Mouse (Mus musculus) layer of hippocampus, postnatal 36 days (tissue): ENCODE data around the gene Gpr152. TPM values are rescaled to one million over a fixed set of nuclear protein-coding genes. Genes with fewer than 3 reads are reported as not detected.
A peak's percentile ranks its signal among the peaks of the same experiment; 100 is the strongest.

ENCODE experiments used
- DNase-seq, 2 experiments: peaks; one replicate each; pipeline ENCODE4 v3.0.0; 2022
- total RNA-seq, 2 experiments: library from RNA; stranded (reverse); gene quantifications; 2 replicates each; pipeline ENCODE4 v1.2.3; 2021

The Gpr152 gene
- total RNA-seq, 2 experiments from 2014 or later = 0.10 TPM

- no peak for DNase-seq
Observed at GRCm38 (mm10) chr19:4150567-4151487, 11.2 kb downstream of the Gpr152 start.

GRCm38 (mm10) chr19:4151488-4151860 is 11.9 kb downstream of the Gpr152 start:
- no peak for DNase-seq

GRCm38 (mm10) chr19:4151898-4152297 is 12.3 kb downstream of the Gpr152 start:
- DNase-seq = no peak

GRCm38 (mm10) chr19:4152445-4153231 is 13.1 kb downstream of the Gpr152 start:
- DNase-seq = no peak

- DNase-seq = no peak
Observed at GRCm38 (mm10) chr19:4153232-4153654, 13.7 kb downstream of the Gpr152 start, which contains the start of gene Ptprcap. Ptprcap (plus strand) TSS chr19:4153604.

- DNase-seq = no peak
Observed at GRCm38 (mm10) chr19:4154437-4155222, 15.0 kb downstream of the Gpr152 start.

- no peak for DNase-seq
Observed at GRCm38 (mm10) chr19:4155223-4156072, 15.9 kb downstream of the Gpr152 start.

GRCm38 (mm10) chr19:4156073-4156579 is 16.5 kb downstream of the Gpr152 start:
- no peak for DNase-seq

GRCm38 (mm10) chr19:4156771-4157170 is 17.2 kb downstream of the Gpr152 start:
- no peak for DNase-seq

GRCm38 (mm10) chr19:4159049-4159448 is 19.5 kb downstream of the Gpr152 start:
- DNase-seq = no peak

GRCm38 (mm10) chr19:4162646-4163542 is 23.3 kb downstream of the Gpr152 start, which contains the start of gene Rps6kb2:
Rps6kb2 (minus strand) TSS chr19:4163354.
- DNase-seq = peak; percentile 96 to 97

GRCm38 (mm10) chr19:4163543-4163887 is 23.9 kb downstream of the Gpr152 start:
- no peak for DNase-seq

GRCm38 (mm10) chr19:4164100-4164499 is 24.5 kb downstream of the Gpr152 start:
- DNase-seq = no peak

- DNase-seq = no peak
Observed at GRCm38 (mm10) chr19:4164721-4165120, 25.1 kb downstream of the Gpr152 start.

- no peak for DNase-seq
Observed at GRCm38 (mm10) chr19:4166678-4167476, 27.3 kb downstream of the Gpr152 start.

- DNase-seq = peak; percentile 100
Observed at GRCm38 (mm10) chr19:4169378-4169784, 29.8 kb downstream of the Gpr152 start.

- DNase-seq = peak in 1 of 2 experiments; percentile 44
Observed at GRCm38 (mm10) chr19:4169810-4170209, 30.2 kb downstream of the Gpr152 start.

- DNase-seq = no peak
Observed at GRCm38 (mm10) chr19:4170723-4171392, 31.3 kb downstream of the Gpr152 start.
